Mouse (Mus musculus): ENCODE measurements at regions not wholly inside any gene's neighbourhood (a gene's known extent, or its start where the extent isn't known, plus 50 kb on each side); places are given as distances from the start of the nearest gene placed in this dataset.

DNA sequence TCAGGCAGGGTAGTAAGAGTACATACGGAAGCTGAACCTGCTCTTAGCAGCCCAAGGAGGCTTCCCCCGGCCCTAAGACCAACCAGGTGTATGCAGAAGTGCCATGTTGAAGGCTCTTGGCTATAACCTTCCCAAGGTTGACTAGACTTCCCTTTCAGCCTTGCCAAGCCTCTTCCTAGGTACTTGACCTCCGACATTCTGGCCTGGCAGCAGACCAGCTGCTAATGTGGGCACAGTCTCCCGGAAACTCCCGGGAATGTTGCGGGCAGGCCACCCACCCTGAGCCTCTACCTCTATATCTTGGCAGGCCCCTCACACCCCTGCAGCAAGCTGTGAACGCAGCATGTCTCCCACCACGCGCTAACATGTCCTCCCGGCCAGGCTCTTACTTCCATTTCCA, 201.1 kb downstream of the Thbs2 start:
- DNase-seq: no peak

DNA sequence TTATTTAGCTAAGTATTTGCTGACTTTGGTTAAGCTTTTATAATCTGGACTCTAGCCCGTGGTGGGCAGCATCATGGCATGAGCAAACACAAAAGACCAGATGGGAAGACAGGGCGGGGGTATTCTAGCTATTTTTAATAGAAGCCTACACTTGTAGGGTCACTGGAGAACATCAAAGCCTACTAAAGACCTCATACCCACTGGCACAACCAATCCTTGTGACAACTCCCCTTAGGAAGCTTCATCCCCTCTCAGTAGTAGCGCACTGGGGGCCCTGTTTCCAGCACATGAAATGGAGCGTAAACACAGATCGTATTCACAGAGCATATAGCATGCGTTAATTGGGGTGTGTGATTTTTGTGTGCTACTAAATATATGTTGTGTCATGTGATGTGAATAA, 202.4 kb downstream of the Smoc2 start:
- DNase-seq: no peak

DNA sequence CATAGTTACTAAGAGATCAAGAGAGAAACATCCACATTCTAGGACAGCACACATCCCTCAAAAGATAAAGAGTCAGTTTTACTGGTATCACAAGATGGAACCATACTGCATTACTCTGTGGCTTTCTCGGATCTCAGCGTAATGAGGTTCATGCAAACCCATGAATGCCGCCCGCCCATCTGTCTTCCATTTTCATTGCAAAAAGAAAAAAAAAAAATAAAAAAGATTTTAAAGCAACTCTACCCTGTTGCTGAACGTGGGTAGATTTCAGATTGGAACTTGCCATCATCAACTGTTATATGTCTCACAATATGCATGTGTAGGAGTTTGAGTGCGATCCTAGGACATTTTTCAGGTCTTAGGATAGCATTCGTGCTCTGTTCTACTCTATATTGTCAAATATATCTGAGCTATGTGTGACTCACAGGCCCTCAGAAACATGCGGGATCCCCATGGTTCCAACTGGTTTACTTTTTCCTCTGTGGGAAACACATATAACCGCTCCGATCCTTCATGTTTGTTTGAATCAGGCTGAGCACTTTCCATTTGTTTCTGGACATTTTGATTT, 199.7 kb downstream of the Smoc2 start:
- DNase-seq: no peak

GRCm38 (mm10) chr17:14476707-14477106, 197.4 kb downstream of the Smoc2 start:
- no peak for DNase-seq

- DNase-seq: no peak
Observed at GRCm38 (mm10) chr17:14475778-14476647, 196.7 kb downstream of the Smoc2 start.

DNA sequence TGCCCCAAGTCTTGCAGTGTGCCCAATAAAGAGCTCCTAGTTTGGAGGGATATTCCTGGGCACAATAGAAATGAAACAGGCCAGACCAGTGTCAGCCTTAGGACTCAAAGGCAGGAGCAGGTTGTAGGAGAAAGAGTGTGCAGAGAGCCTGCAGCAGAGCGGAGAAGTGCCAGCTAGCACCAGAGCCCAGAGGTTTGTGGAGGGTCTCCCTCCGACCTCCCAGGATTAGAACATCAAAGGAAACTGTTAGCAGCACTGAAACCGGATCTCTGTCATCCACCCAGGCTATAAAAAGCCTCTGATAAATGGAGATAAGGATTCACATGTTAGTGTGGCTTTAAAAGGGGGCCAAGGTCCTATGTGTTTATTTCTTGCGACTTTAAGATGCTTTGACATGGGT, 196.0 kb downstream of the Smoc2 start:
- no peak for DNase-seq

DNA sequence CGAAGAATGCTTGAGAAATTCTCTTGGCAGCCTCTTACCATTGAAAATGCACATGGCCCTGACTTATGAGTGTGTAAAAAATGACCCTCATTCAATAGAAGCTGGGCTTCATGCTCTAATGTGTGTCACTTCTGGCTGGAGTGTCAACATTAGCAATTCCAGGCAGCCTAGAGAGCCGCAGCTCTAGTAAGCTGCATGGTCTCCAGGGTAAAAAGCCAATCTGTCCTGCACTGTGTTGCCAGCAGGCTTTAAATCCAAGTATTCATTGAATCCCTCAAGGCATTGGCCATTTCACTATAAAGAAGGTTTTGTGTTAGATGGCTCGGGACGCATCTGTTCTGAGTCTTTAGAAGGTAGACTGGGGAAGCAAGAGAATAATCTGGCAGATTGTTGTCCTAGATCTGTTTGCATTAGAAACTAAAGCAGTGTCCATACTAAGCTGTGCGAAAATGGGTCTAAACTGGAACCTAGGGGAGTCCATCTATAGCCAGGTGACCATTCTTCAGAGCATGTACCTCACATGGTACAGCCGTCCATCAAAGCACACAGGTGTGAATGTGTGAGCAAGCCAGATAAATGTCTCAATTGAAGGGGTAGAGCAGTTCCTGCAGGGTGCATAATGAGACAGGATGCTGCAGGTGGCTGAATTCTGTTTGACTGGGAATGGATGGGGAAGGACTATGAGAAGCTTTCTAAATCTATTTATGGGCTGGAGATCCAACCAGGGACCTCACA, 189.6 kb downstream of the Smoc2 start:
- no peak for DNase-seq

DNA sequence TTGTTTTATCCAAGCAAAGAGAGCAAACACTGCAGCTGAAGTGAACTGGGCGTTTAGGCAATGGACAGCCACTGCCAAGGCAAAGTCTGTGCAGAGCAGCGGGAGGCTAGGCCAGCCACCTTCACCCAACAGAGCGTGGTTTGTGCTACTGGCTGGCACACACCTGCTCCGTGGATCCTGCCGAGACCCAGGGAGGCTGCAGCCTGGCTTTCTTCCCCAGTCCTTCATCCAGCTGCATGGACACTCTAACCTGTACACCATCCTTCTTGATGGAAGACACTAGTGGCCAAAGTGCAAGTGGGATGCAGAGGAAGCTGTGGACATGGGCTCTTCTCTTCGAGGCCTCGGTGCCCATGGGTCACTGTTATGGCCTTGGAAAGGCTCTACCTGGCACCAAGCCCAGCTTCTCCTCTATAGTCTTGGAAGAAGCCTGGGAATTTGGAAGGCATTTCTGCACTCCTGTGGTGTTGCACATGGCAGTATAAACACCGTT, 176.0 kb downstream of the Smoc2 start:
- DNase-seq: no peak

Measured in thymus, postnatal 36 days (tissue).